Mouse (Mus musculus): ENCODE measurements around the gene Patj.
"Not testable (repeated sequence)": the region's sequence is repeated elsewhere in the genome, so short reads cannot be mapped to it uniquely, and the experiment has no call there.

Patj gene

GRCm38 (mm10) chr4:98659032-98659431 is 263.4 kb downstream of the Patj start:
- no peak for DNase-seq (ENCODE audit: low spot score)

DNA sequence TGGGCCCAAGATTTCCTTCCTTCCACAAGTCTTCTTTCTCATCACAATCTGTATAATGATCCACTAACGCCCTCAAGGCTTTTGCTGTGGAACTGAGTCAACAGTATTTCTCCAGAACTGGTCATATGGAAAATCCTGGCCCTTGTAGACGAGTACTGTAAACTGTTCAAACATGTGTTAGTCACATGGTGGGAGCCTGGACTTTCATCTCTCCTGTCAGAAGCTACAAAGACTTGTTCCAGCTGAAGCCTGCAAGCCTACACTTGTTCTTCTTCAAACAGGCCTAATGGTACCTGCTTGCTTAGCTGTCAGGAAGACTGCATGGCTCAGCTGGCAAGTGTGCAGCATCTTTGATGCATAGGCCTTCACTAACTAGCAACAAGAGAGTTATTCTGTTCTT is 264.9 kb downstream of the Patj start:
- no peak for DNase-seq (ENCODE audit: low spot score)

GRCm38 (mm10) chr4:98665884-98666283 is 270.3 kb downstream of the Patj start:
- DNase-seq (ENCODE audit: low spot score): no peak

GRCm38 (mm10) chr4:98666451-98666850 is 270.9 kb downstream of the Patj start:
- no peak for DNase-seq (ENCODE audit: low spot score)

DNA sequence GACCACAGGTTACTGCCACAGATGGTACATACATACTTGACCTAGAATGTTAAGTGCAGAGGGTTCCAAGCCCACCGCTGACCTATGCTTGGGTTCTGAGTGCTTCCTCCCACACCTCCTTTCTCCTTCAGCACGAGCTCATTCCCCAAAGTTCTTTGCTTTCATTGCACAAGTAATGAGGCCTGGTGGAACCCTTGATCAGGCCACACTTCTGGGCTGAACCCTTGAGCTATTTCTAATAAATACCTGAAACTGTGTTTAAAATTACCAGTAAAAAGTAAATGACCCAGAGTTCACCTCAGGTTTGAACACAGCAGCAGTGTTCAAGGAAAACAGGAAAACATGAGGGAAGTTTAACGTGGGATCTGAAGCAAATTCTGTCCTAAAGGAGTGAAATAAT is 271.4 kb downstream of the Patj start:
- no peak for DNase-seq (ENCODE audit: low spot score)

- DNase-seq (ENCODE audit: low spot score): no peak
Measured at GRCm38 (mm10) chr4:98677506-98677905, 281.9 kb downstream of the Patj start.

DNA sequence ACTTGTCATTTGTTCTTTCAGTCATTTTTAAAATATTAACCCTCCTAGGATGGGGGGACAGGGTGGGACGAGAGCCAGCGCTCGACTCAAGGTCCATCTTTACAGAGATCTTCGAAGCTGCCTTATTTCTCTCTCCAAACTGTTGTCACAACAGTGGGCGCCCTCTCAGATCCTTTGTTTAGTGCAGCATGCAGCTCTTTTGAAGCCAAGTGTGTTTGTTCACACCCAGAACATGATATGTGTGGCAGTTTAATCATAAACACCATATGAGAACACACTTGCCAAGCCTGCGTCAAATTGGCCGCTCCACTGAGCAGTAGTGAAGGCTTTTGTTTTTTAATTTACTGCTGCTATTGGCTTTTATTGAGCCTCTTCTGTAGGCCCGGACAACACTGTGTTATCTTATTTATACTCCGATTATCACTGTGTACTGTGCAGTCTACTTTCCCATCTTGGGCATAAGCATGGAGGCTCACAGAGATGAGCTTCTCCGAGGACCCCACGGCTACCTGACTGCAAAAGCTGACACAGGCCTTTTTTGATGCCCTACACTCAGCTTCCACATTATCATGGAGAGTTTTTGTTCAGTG is 291.2 kb downstream of the Patj start:
- DNase-seq (ENCODE audit: low spot score): no peak

- no peak for DNase-seq (ENCODE audit: low spot score)
Measured at GRCm38 (mm10) chr4:98688116-98688515, 292.5 kb downstream of the Patj start.

DNA sequence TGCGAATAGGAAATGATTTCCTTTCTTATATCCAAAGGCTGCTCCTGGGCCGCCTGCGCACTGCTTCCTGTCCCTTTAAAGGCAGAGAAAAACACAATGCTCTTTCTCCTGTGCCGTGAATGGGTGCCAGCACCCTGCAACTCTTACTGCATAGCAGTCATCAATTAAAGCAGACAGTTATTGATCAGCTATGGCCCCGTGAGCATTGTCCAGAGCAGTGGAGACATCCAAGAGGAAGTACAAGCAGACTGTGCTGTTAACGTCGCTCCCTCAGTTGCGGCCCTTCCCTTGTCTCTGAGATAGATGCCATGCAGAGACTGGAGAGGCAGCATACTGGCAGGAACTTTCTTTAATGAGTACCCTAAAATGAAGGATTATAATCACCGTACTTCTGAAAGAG is 292.9 kb downstream of the Patj start:
- DNase-seq (ENCODE audit: low spot score): no peak

DNA sequence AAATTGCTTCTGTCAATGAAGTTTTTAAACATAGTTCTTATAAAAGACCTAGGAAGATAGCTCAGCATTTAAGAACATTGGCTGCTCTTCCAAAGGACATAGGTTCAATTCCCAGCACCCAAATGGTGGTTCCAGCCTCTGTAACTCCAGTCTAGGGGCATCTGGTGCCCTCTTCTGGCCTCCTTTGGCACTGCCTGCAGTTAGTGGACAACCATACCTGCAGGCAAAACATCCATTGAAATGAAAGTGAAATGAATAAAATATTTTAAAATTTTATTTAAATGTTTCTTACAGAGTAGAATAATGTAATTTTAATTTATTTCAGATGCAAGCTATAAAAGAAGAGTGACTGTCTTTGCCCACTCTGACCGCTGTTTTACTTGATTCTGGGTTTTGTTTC is 294.4 kb downstream of the Patj start:
- no peak for DNase-seq (ENCODE audit: low spot score)

DNA sequence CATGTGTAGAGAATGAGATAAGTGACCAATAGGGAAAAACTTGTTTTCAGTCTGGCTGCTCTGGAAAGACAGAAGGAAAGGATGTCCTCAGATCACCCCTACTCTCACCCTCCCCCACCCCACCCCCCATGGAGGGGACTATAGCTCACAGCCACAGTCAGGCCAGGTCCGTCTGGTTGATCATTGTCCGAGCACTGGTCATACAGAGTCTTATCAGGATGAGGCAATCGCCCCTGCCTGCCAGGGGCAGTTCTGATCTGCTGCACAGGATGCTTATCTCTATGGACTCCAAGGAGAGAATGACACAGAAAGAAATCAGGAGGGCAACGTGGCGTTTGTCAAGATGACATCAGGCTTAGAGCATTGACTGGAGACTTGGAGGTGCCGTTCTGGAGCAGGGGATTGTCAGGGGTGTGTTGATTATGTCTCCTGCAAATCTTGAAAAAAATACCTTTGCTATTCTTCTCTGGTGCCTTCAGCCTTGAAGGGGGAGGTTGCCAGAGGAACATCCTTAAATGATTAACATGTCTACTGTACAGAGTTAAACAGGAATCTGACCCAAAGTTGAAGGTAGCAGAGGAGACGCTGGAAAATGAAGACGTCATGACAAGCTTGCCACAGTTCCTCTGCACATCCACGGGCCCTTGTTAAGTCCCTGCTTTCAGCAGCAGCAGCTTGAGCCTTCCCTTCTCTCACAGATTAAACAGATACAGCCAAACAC is 298.0 kb downstream of the Patj start:
- no peak for DNase-seq (ENCODE audit: low spot score)

DNA sequence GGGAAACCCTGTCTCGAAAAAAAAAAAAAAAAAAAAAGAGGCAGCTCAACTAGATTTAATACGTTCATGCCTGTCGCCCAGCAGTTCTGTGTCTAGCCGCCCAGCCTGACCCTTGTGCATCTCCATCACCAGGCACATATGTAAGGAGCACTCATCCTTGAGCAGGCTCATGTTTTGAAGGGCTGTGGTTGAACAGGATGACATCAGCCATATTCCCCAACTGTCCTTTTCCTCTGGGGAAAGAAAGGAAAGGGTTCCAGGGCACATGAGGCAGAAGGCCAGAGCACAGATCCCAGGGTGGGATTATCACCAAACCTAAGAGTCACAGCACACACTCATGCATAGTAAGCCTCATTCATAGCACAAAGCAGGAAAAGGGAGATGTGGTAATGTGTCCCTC is 302.3 kb downstream of the Patj start:
- DNase-seq (ENCODE audit: low spot score): no peak

DNA sequence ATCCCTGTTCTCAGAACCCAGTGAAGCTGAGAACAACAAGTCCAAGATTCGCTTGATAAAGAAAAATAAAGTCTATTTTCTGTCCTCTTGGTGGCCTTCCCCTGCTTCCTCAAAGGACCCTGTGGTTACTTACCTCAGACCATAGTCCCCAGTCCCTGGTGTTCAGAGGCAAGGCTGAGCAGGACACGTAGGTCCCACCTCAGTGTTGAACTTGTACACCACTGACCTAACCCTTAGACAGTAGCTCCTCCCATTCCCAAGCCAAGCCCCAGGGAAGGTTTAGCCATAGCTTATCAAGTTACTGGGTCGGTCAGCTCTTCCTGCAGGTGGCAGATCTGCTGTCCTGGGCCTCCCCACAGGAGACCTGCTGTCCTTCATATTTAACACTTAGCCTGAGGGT is 303.3 kb downstream of the Patj start:
- no peak for DNase-seq (ENCODE audit: low spot score)

DNA sequence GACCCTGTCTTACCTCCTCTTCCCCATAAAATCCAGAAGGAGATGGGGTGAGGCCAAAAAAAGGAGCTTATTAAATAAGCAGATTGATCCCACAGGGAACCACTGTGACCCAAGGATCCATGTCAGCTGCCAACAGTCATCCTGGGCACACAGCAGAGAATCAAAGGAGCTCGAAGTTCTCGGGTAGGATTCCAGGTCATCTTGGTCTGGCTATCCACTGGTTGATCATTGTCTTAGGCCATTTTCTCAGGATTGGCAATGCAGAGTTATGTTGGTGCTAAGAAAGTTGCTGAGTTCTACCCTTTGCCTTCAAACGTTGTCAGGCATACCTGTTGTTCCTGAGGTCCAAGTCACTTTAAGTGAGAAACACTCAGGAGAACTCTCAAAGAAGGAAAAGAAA is 304.6 kb downstream of the Patj start:
- DNase-seq (ENCODE audit: low spot score): no peak

- peak; percentile 86 for DNase-seq (ENCODE audit: low spot score)
Measured at GRCm38 (mm10) chr4:98702201-98702894, 306.8 kb downstream of the Patj start.

DNA sequence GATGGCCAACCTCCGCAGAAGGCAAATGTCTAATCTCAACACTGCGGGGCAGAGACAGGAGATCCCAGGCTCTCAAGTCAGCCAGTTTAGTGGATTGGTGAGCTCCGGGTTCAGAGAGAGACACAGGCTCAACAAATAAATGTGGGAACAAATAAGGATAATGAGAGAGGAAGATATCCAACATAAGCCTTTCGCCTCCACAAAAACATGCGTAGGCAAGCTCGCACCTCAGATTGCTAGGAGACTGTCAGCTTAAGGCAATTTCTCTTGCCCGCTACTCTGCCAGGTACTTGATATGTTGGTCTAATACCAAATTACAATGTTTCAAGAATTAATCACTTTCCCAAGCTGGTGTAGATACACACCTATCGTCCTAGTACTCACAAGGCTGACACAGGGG is 315.3 kb downstream of the Patj start:
- DNase-seq (ENCODE audit: low spot score): no peak

GRCm38 (mm10) chr4:98717735-98718546 is 322.4 kb downstream of the Patj start:
- DNase-seq (ENCODE audit: low spot score): no peak

GRCm38 (mm10) chr4:98718547-98718917 is 322.9 kb downstream of the Patj start:
- DNase-seq (ENCODE audit: low spot score): no peak

GRCm38 (mm10) chr4:98722454-98722853 is 326.9 kb downstream of the Patj start:
- peak; percentile 82 for DNase-seq (ENCODE audit: low spot score)

DNA sequence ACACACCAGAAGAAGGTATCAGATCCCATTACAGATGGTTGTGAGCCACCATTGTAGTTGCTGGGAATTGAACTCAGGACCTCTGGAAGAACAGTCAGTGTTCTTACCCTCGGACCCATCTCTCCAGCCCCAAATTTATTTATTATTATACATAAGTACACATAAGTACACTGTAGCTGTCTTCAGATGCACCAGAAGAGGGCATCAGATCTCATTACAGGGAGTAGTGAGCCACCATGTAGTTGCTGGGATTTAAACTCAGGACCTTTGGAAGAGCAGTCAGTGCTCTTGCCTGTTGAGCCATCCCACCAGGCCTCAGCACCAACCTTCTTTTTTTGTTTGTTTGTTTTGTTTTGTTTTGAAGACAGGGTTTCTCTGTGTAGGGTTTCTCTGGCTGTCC is 329.1 kb downstream of the Patj start:
- DNase-seq (ENCODE audit: low spot score): not testable (repeated sequence)

DNA sequence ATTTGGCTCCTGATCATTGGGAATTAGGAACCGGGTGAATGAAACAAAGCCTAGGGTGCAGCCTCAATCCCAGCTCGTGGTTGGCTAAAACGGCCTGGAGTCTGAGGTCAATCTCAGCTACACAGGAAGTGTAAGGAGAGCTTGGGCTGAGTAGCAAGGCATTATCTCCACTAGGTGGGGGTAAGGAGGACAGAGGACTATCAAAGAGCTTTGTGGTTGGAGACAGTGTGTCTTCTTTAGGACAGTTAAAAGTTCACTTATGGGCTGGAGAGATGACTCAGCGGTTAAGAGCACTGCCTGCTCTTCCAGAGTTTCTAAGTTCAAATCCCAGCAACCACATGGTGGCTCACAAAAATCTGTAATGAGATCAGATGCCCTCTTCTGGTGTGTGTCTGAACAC is 329.9 kb downstream of the Patj start:
- DNase-seq (ENCODE audit: low spot score): peak; percentile 50

GRCm38 (mm10) chr4:98726590-98727237 is 331.1 kb downstream of the Patj start, which contains the start of gene L1td1:
Gene L1td1, plus strand, starts transcription at chr4:98726734.
- no peak for DNase-seq (ENCODE audit: low spot score)
